Mouse (Mus musculus): ENCODE data around the gene Otulin. TPM values are rescaled to one million over a fixed set of nuclear protein-coding genes. Genes with fewer than 3 reads are reported as not detected.

Otulin gene
- total and polyA plus RNA-seq, 3 experiments = 65.5 to 70.6 TPM; not detected in 1

DNA sequence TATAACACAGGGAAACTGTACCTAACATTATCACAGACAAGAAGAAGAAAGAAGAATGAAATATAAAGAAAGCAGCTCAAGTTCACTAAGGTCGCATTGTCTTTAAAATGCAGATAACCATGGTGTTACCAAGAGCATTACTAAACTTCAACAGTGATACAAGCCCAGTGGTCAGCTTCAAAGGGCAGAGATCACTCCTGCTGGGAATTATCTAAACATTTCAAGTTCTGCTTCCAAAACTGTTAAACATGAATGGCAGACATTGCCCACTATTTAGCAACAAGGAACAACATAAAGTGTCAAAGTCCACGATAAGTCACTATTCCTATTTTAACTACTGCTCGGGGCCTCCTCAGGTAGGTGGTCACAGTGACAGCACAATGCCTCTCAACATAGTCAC, 25.9 kb downstream of the Otulin start:
- H3K9me3 ChIP-seq (replicated peaks; ENCODE audit: insufficient read depth, low read length) = no peaks in the 10 kb centered on the region
- DNase-seq (ENCODE audit: low read depth, low spot score) = no peak
- H3K36me3 ChIP-seq (ENCODE audit: control insufficient read depth in 1 of 2, insufficient read depth in 2 of 2, low read length in 2 of 2) = peaks cover 1 to 29% of the 10 kb centered on the region in 2 experiments
- TF ChIP-seq RCOR1 (IDR thresholded peaks at IDR 0.05; ENCODE audit: low read depth, low read length) = no peak
- TF ChIP-seq POLR2AphosphoS2 (IDR thresholded peaks at IDR 0.05; ENCODE audit: low read length) = no peak
- TF ChIP-seq CHD2 (IDR thresholded peaks at IDR 0.05; ENCODE audit: low read length) = no peak
- TF ChIP-seq USF1 (IDR thresholded peaks at IDR 0.05; ENCODE audit: low read depth, low read length) = no peak
- TF ChIP-seq MYB (IDR thresholded peaks at IDR 0.05; ENCODE audit: low read depth, low read length) = no peak
- TF ChIP-seq SMC3 (IDR thresholded peaks at IDR 0.05; ENCODE audit: low read depth, low read length) = no peak
- TF ChIP-seq RAD21 (IDR thresholded peaks at IDR 0.05; ENCODE audit: low read depth, low read length) = no peak
- no peak for TF ChIP-seq MEF2A (IDR thresholded peaks at IDR 0.05; ENCODE audit: extremely low read depth, insufficient replicate concordance, low read depth, low read length, poor library complexity, severe bottlenecking)
- no peak for TF ChIP-seq UBTF (IDR thresholded peaks at IDR 0.05; ENCODE audit: borderline replicate concordance, insufficient read depth, low read depth, low read length)
- TF ChIP-seq MAFK (IDR thresholded peaks at IDR 0.05; ENCODE audit: borderline replicate concordance, low read depth, low read length) = no peak
- no peak for TF ChIP-seq BHLHE40 (IDR thresholded peaks at IDR 0.05; ENCODE audit: borderline replicate concordance, low read depth, low read length)
- no peak for TF ChIP-seq SIN3A (IDR thresholded peaks at IDR 0.05; ENCODE audit: low read length)
- no peak for TF ChIP-seq TAL1 (IDR thresholded peaks at IDR 0.05; ENCODE audit: low read length)
- TF ChIP-seq JUND (IDR thresholded peaks at IDR 0.05; ENCODE audit: low read depth, low read length) = no peak
- TF ChIP-seq CTCF (IDR thresholded peaks at IDR 0.05 in 2 of 3, conservative IDR thresholded peaks at IDR 0.05 in 1 of 3; ENCODE audit: control insufficient read depth in 1 of 3, insufficient read depth in 1 of 3, low read depth in 2 of 3, low read length in 3 of 3, poor library complexity in 1 of 3, severe bottlenecking in 1 of 3) = no peak
- no peak for TF ChIP-seq HCFC1 (IDR thresholded peaks at IDR 0.05; ENCODE audit: low read depth, low read length)
- no peaks in the 10 kb centered on the region for H3K4me1 ChIP-seq (ENCODE audit: control insufficient read depth in 1 of 2, insufficient read depth in 2 of 2, low read length in 2 of 2)
- 0 out of 2 replicates have a peak, but pooled peaks cover 2% of the 10 kb centered on the region for H3K79me2 ChIP-seq (ENCODE audit: control insufficient read depth, insufficient read depth, low read length, poor library complexity)
- H3K4me3 ChIP-seq (ENCODE audit: control insufficient read depth in 1 of 2, insufficient read depth in 1 of 2, low read depth in 2 of 2, low read length in 2 of 2) = no peak overlapping the region
- no peak overlapping the region for H3K9ac ChIP-seq (ENCODE audit: control insufficient read depth, low read depth, low read length, poor library complexity, severe bottlenecking)
- H3K27me3 ChIP-seq (ENCODE audit: control insufficient read depth in 1 of 2, insufficient read depth in 2 of 2, low read length in 2 of 2) = no peaks in the 10 kb centered on the region
- H3K27ac ChIP-seq (ENCODE audit: control insufficient read depth, low read depth, low read length) = no peak overlapping the region

DNA sequence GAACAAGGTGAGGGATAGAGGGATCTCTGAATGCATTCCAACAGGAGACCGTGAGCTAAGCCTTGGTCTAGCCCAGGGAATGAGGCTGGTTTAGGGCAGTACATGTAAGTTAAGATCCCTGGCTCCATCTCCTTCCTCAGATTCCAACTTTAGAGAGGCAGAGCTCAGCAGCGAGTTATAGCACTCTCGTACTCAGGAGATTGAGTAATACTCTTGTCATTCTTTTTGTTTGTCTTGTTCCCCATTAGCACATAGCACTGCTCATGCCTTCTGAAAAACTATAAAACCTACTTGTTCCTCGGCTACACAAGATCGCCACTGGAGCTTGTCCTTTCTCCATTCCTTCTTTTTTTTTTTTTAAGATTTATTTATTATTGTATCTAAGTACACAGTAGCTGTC, 30.0 kb downstream of the Otulin start:
- Histone ChIP-seq H3K4me3 (ENCODE audit: control insufficient read depth in 1 of 2, insufficient read depth in 1 of 2, low read depth in 2 of 2, low read length in 2 of 2) (no peak overlapping the region), H3K79me2 (ENCODE audit: control insufficient read depth, insufficient read depth, low read length, poor library complexity) (no peaks in the 10 kb centered on the region), H3K9ac (ENCODE audit: control insufficient read depth, low read depth, low read length, poor library complexity, severe bottlenecking) (no peak overlapping the region), H3K27ac (ENCODE audit: control insufficient read depth, low read depth, low read length) (no peak overlapping the region), H3K9me3 (replicated peaks; ENCODE audit: insufficient read depth, low read length) (no peaks in the 10 kb centered on the region), H3K27me3 (ENCODE audit: control insufficient read depth in 1 of 2, insufficient read depth in 2 of 2, low read length in 2 of 2) (no peaks in the 10 kb centered on the region), H3K4me1 (ENCODE audit: control insufficient read depth in 1 of 2, insufficient read depth in 2 of 2, low read length in 2 of 2) (no peaks in the 10 kb centered on the region), H3K36me3 (ENCODE audit: control insufficient read depth in 1 of 2, insufficient read depth in 2 of 2, low read length in 2 of 2) (peaks cover 2 to 13% of the 10 kb centered on the region in 2 experiments; a peak in 3 of 4 replicates)
- no peak for DNase-seq (ENCODE audit: low read depth, low spot score)
- TF ChIP-seq MAX (IDR thresholded peaks at IDR 0.05; ENCODE audit: low read length) (no peak), RCOR1 (IDR thresholded peaks at IDR 0.05; ENCODE audit: low read depth, low read length) (no peak), POLR2A (IDR thresholded peaks at IDR 0.05; ENCODE audit: control insufficient read depth in 1 of 2, insufficient read depth in 1 of 2, low read depth in 1 of 2, low read length in 2 of 2, poor library complexity in 1 of 2) (no peak), ZC3H11A (IDR thresholded peaks at IDR 0.05; ENCODE audit: low read depth, low read length) (no peak), KAT2A (conservative IDR thresholded peaks at IDR 0.05; ENCODE audit: low read depth, low read length) (no peak), GABPA (IDR thresholded peaks at IDR 0.05; ENCODE audit: low read depth, low read length) (no peak), MAZ (IDR thresholded peaks at IDR 0.05; ENCODE audit: low read depth, low read length) (no peak), CTCF (IDR thresholded peaks at IDR 0.05 in 2 of 3, conservative IDR thresholded peaks at IDR 0.05 in 1 of 3; ENCODE audit: control insufficient read depth in 1 of 3, insufficient read depth in 1 of 3, low read depth in 2 of 3, low read length in 3 of 3, poor library complexity in 1 of 3, severe bottlenecking in 1 of 3) (no peak), MAFK (IDR thresholded peaks at IDR 0.05; ENCODE audit: borderline replicate concordance, low read depth, low read length) (no peak), MEF2A (IDR thresholded peaks at IDR 0.05; ENCODE audit: extremely low read depth, insufficient replicate concordance, low read depth, low read length, poor library complexity, severe bottlenecking) (no peak), ZMIZ1 (IDR thresholded peaks at IDR 0.05; ENCODE audit: low read depth, low read length) (no peak), MXI1 (IDR thresholded peaks at IDR 0.05; ENCODE audit: low read depth, low read length) (no peak), NRF1 (IDR thresholded peaks at IDR 0.05; ENCODE audit: insufficient read depth, low read depth, low read length, poor library complexity, severe bottlenecking) (no peak), TAL1 (IDR thresholded peaks at IDR 0.05; ENCODE audit: low read length) (no peak), SMC3 (IDR thresholded peaks at IDR 0.05; ENCODE audit: low read depth, low read length) (no peak)

Data from MEL (cell line).